Mouse (Mus musculus): ENCODE results near the gene Add3. TPM values are rescaled to one million over a fixed set of nuclear protein-coding genes. Genes with fewer than 3 reads are reported as not detected.
A peak's percentile ranks its signal among the peaks of the same experiment; 100 is the strongest.

Add3 gene
- total RNA-seq, 2 experiments from 2014 or later: 43.3 to 57.5 TPM

DNA sequence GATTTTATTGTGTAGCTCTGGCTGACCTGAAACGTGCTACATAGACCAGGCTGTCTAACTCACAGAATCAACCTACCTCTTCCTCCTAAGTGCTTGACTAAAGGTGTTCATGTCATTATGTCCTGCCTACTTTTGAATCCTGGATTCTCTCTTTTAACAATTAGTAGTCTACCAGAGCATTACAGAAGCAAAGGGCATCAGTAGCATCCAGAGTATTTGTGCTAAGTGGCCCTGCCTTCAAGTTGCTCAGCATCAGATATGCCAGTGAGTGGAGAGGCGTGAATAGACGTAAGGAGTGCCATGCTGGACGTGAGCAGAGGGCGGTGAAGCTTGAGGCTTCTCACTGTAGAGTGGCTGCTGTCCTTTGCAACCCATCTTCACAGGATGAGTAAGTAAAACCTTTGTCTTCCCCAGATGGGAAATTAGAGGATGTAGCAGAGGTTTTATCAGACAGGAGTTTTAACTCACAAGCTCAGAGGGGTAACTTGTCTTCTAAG, 48.5 kb downstream of the Add3 start:
- ATAC-seq (replicated peaks; ENCODE audit: poor library complexity, severe bottlenecking): no peak

DNA sequence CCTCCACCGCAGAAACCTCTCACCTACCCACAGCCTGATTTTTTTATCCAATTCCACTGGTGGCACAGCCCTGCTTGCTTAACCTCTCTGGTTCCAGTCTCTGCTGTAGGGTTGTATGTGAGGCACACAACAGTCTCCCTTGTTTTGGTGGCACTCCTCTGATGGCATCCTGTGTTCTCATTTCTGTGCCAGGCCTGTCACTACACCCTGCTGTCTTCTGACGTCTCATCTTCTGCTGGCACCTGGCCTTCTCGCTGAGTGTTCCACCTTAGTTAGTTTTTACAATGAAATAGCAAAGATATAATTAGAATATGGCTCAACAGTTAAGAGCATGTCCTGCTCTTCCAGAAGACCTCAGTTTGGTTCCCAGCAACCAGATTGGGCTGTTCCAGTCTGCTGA, 49.5 kb downstream of the Add3 start:
- ATAC-seq (replicated peaks; ENCODE audit: poor library complexity, severe bottlenecking): no peak

GRCm38 (mm10) chr19:53190232-53190631, 50.0 kb downstream of the Add3 start:
- ATAC-seq (replicated peaks; ENCODE audit: poor library complexity, severe bottlenecking): no peak

DNA sequence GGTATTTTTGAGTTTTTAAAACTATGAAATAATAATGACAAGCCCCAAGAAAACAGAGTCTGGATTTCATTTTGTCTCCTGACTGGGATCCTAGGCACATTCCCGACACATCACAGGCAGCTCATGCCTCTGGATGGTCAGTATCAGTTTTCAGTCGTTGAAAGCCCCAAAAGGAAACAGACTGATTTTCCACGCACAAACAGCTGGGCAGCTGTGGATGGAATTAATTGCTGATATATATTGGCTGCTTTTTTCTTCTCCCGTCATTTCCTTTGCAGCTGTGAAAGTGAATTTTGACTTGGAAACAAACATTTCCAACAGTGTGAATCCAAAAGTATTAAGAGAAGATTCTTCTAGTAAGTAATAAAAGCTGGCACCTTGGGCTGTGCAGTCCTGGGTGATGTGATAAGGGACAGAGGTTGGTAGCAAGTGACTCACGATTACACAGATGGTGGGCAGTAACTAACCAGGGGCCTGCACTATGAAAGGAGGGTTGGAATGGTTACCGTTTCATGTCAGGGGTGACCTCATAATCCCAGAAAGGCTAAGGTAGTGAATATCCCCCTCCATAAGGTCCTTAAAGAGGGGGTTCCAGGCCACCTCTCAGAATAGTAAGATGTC, 51.7 kb downstream of the Add3 start:
- no peak for ATAC-seq (replicated peaks; ENCODE audit: poor library complexity, severe bottlenecking)

DNA sequence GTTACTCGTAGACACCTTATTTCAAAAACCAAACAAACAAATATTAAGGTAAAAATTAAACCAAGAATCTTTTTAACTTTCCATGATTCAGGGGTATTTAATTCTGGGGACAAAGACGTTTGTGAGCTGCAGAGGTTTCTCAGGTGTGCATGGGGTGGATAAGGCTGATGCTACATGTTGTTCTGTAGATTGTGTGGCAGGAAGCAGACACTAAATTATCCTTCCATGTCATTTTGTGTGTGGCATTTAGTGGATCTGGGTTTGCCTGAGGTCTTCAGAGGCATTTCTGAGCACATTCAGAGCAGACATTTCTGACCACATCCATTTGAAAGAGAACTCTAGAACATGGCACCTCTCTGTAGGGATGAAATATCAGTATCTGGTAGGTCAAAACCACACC, 52.9 kb downstream of the Add3 start:
- ATAC-seq (replicated peaks; ENCODE audit: poor library complexity, severe bottlenecking): no peak

- peak; percentile 91 for ATAC-seq (replicated peaks; ENCODE audit: poor library complexity, severe bottlenecking)
Measured at GRCm38 (mm10) chr19:53193964-53194582, 53.8 kb downstream of the Add3 start.

DNA sequence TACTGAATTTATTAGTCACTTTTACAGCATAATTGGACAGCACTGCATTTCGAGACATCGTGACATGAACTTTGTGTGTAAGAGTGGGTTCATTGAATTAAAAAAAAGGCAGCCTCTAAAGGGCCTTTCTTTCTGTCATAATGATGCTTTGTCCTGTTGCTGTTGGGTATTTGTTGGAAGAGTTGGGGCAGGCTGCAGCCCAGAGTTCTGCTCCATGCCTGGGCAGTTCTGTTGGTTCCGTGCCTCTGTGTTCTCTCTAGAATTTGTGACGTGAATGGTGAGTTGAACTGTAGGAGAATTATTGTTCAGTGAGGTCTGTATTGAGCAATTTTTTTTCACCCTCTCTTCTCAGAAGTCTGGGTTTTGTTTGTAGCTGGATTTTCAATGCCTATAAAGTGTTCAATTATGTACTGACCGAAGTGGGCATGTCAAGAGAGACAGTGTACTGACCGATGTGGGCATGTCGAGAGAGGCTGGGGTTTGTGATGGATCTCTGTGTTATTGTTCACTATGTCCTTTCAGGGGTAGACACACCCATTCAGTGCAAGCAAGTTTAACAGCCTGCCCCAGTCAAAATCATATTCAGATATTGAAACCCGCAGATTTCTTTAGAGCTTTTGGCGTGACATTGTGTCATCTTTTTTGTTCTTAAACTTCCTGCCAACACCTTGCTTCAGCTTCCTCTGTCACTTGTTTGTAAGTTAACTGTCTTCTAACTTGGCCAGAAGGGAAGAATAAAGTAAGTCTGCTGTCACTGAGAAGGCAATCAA, 54.7 kb downstream of the Add3 start:
- ATAC-seq (replicated peaks; ENCODE audit: poor library complexity, severe bottlenecking): peak; percentile 15

DNA sequence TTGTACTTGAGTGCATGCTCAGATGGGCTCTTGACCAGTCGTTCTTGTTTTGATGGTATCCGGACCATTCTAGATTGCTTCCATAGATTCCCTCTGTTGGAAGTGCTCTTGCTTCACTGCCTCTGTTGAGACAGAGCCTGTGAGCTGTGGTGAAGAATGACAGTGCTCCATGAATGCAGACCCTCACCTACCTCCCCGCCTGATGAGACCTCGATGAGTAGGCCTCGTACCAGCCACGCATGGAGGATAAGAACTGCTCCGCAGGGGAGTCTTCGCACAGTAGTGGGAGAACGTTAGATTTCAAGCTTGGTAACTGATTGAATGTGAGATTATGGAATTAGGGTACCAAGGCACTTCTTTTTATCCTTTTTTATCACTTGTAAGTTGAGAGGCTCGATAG, 56.7 kb downstream of the Add3 start:
- no peak for ATAC-seq (replicated peaks; ENCODE audit: poor library complexity, severe bottlenecking)

GRCm38 (mm10) chr19:53197766-53198165, 57.5 kb downstream of the Add3 start:
- no peak for ATAC-seq (replicated peaks; ENCODE audit: poor library complexity, severe bottlenecking)

GRCm38 (mm10) chr19:53198706-53199572, 58.7 kb downstream of the Add3 start:
- no peak for ATAC-seq (replicated peaks; ENCODE audit: poor library complexity, severe bottlenecking)

DNA sequence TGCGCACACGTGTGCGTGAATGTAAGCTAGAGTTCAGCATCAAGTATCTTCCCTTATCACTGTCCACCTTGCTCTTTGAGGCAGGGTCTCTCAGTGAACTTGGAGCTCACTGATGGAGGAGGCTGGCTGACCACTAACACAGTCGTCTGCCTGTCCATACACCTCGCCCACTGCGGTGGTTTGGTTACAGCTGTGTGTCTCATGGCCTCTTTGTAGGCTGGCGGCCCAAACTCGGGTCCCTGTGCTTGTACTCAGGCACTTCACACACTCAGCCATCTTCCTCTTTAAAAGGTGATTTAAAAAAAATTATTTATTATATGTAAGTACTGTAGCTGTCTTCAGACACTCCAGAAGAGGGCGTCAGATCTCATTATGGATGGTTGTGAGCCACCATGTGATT, 59.5 kb downstream of the Add3 start:
- no peak for ATAC-seq (replicated peaks; ENCODE audit: poor library complexity, severe bottlenecking)

GRCm38 (mm10) chr19:53202116-53202515, 61.9 kb downstream of the Add3 start:
- no peak for ATAC-seq (replicated peaks; ENCODE audit: poor library complexity, severe bottlenecking)

DNA sequence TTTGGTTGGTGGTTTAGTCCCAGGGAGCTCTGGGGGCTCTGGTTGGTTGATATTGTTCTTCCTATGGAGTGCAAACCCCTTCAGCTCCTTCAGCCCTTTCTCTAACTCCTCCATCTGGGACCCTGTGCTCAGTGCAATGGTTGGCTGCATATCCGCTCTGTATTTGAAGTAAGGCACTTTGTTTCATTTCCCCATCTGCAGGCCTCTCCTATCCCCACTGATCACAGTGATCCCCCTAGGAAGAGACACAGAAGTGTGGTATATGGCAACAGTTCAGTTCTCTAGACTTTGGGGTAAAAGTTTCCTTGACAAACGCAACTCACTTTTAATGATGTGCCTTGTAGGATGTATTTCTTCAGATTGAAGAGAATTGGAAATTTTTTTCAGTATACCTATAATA, 66.7 kb downstream of the Add3 start:
- peak; percentile 86 for ATAC-seq (replicated peaks; ENCODE audit: poor library complexity, severe bottlenecking)

GRCm38 (mm10) chr19:53208830-53209229, 68.6 kb downstream of the Add3 start:
- ATAC-seq (replicated peaks; ENCODE audit: poor library complexity, severe bottlenecking): peak; percentile 81; the same call in 1 of the 2 replicates

DNA sequence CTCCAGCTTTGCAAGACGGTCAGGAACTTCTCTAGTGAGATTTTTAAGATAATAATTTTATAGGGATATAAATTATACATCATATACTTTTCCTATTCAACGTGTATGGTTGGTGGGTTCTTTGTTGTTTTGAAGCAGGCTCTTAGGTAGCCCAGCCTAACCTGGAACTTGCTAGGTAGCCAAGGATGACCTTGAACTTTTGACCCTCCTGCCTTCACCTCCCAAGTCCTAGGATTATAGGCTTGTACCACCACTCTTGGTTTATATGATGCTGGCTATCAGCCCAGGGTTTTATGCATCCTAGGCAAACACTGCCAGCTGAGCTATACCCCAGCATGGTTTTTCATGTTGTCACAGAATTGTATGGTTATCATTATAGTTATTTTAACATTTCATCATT, 70.0 kb downstream of the Add3 start:
- ATAC-seq (replicated peaks; ENCODE audit: poor library complexity, severe bottlenecking): no peak

GRCm38 (mm10) chr19:53215352-53215751, 75.1 kb downstream of the Add3 start:
- no peak for ATAC-seq (replicated peaks; ENCODE audit: poor library complexity, severe bottlenecking)

DNA sequence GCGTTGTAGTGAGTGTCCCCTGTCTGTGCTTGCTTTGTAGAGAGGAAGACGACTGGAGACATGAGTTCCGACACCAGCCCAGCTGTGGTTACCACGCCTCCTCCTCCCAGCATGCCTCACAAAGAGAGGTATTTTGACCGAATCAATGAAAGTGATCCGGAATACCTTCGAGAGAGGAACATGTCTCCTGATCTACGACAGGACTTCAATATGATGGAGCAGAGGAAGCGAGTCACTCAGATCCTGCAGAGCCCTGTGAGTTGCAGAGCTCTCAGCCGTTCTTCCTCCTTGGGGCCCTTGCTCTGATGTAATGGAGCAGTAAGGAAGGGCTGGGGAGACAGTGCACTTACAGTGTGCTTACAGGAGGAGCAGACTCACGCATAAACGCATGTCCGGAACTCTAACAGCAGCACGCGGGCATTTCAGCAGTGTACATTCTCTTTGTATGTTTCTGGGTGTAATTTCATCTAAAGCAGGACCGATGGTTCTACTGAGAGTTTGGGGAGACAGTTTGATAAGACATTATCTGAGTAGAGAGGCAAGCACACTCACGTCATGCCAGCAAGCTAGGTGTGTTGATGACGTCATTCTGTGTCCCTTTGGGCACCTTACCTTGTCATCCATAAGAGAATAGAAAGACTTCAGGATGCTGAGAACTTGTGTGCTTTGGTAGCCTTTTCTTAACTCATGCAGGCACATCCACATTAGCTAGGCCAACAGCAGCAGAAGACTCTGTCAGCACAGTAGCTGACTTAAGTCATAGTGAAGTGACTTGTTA, 76.7 kb downstream of the Add3 start:
- peak; percentile 85 for ATAC-seq (replicated peaks; ENCODE audit: poor library complexity, severe bottlenecking)

DNA sequence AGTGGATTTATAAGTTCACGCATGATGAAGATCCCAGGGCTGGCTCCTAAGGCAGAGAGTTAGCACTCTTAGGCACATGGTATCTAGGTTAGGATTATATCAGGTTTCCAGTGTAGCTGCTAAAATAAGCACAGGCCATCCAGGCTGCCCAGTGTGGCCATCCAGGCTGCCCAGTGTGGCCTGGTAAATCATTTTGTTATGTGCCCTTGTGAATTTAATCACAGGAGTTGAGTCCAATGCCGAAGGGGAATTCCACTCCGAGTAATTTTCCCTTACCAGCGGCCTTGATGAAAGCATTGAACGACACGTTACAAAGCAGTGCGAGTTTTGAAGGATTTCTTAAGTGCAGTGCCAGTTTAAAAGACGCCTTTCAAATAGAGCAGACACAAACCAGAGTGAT, 77.6 kb downstream of the Add3 start:
- ATAC-seq (replicated peaks; ENCODE audit: poor library complexity, severe bottlenecking): no peak

DNA sequence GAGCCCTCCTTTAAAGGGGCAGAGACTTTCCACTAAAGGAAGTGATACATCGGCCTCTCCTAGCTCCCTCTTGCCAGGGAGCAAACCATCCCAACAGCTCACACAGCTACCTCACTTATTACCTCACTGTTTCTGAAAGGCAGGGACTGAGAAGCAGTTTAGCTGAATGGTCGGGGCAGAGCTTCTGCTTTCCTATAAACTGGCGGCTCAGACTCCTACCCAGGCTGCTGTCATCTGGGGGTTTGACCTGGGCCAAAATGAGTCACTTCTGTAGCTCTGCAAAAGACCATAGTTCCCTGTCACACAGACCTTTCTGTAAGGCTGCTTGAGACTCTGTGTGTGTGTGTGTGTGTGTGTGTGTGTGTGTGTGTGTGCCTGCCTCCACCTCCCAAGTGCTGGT, 79.1 kb downstream of the Add3 start:
- peak; percentile 31; the same call in 1 of the 2 replicates for ATAC-seq (replicated peaks; ENCODE audit: poor library complexity, severe bottlenecking)

DNA sequence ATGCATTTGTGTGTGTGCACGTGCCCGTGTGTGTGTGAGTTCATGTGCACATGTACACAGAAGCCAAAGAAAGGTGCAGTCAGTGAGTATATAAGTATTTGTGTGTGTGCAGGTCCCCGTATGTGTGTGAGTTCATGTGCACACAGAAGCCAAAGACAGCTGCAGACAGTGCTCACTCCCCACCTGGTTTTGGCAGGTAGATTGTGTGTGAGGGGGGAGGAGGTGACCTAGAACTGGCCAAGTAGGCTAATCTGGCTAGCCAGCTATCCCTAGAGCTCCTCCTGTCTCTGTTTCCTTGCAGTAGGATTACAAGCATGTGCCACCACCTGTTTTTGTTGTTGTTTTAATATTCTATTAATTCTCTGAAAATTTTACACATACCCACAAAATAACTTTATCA, 80.9 kb downstream of the Add3 start:
- ATAC-seq (replicated peaks; ENCODE audit: poor library complexity, severe bottlenecking): no peak
